Mouse (Mus musculus) C2C12 (cell line): Measurements from ENCODE around the gene Slc16a13. TPM values are rescaled to one million over a fixed set of nuclear protein-coding genes. Genes with fewer than 3 reads are reported as not detected.

Source experiments
- H3K27me3 ChIP-seq: one replicate; pipeline ENCODE4 v1.6.1; 2011; ENCODE audit not compliant: control insufficient read depth, insufficient read depth, insufficient read length
- H3K36me3 ChIP-seq: one replicate; pipeline ENCODE4 v1.6.1; 2011; ENCODE audit not compliant: control insufficient read depth, insufficient read depth
- H3K4me3 ChIP-seq: one replicate; pipeline ENCODE4 v1.5.1; 2011; ENCODE audit warnings: mild to moderate bottlenecking, control low read depth; ENCODE audit not compliant: poor library complexity, insufficient read depth, severe bottlenecking
- H3K79me2 ChIP-seq: one replicate; pipeline ENCODE4 v1.6.1; 2011; ENCODE audit not compliant: control insufficient read depth, insufficient read depth
- H3K79me3 ChIP-seq: one replicate; pipeline ENCODE4 v1.6.1; 2011; ENCODE audit warnings: low read depth, control low read depth
- H3ac ChIP-seq: one replicate; pipeline ENCODE3; 2011; ENCODE audit warnings: low read depth; ENCODE audit not compliant: control insufficient read depth, insufficient read length
- CEBPB ChIP-seq: IDR thresholded peaks from one replicate; pipeline ENCODE4 v1.6.1; 2011; ENCODE audit warnings: low read depth, mild to moderate bottlenecking, control low read depth, moderate library complexity
- CTCF ChIP-seq: IDR thresholded peaks from one replicate; pipeline ENCODE4 v1.5.1; 2011; ENCODE audit not compliant: control insufficient read depth, insufficient read depth, insufficient read length
- FOSL1 ChIP-seq: IDR thresholded peaks from one replicate; pipeline ENCODE4 v1.8.0; 2011; ENCODE audit warnings: mild to moderate bottlenecking, low read length; ENCODE audit not compliant: poor library complexity, insufficient read depth, severe bottlenecking
- MAX ChIP-seq: IDR thresholded peaks from one replicate; pipeline ENCODE4 v1.6.1; 2011; ENCODE audit warnings: mild to moderate bottlenecking, control low read depth
- MYOD1 ChIP-seq: IDR thresholded peaks from one replicate; pipeline ENCODE4 v1.6.1; 2011; ENCODE audit warnings: low read depth; ENCODE audit not compliant: control insufficient read depth, insufficient read length
- MYOG ChIP-seq: IDR thresholded peaks from one replicate; pipeline ENCODE4 v1.6.1; 2011; ENCODE audit not compliant: control insufficient read depth, insufficient read length; ENCODE audit errors: extremely low read depth
- USF1 ChIP-seq: IDR thresholded peaks from one replicate; pipeline ENCODE4 v1.6.1; 2011; ENCODE audit warnings: low read depth, mild to moderate bottlenecking, control low read depth, moderate library complexity
- polyA plus RNA-seq: library from polyadenylated mRNA; unstranded; fragments of >200 nt; fragmentation: generic; extraction: Trizol; gene quantifications from one replicate; pipeline ENCODE4 v1.2.1, GENCODE M21; 2012; ENCODE audit warnings: missing spikeins

Slc16a13 gene
- polyA plus RNA-seq, 1 experiment, result 22.0 TPM

- peaks cover 18% of the 10 kb centered on the region for H3K79me3 ChIP-seq
- peak overlapping the region; percentile 84 for H3K4me3 ChIP-seq
- peaks cover 31% of the 10 kb centered on the region for H3K79me2 ChIP-seq
- H3ac ChIP-seq, result peak overlapping the region; percentile 96
- no peak for TF ChIP-seq MAX
- no peak for TF ChIP-seq MYOD1
- no peak for TF ChIP-seq FOSL1
- no peak for TF ChIP-seq CEBPB
- TF ChIP-seq MYOG, result no peak
- TF ChIP-seq CTCF, result no peak
- no peak for TF ChIP-seq USF1
- H3K27me3 ChIP-seq, result no peaks in the 10 kb centered on the region
- peaks cover 11% of the 10 kb centered on the region for H3K36me3 ChIP-seq
Measured at GRCm38 (mm10) chr11:70238591-70239440, 18.0 kb upstream of the Slc16a13 start.

DNA sequence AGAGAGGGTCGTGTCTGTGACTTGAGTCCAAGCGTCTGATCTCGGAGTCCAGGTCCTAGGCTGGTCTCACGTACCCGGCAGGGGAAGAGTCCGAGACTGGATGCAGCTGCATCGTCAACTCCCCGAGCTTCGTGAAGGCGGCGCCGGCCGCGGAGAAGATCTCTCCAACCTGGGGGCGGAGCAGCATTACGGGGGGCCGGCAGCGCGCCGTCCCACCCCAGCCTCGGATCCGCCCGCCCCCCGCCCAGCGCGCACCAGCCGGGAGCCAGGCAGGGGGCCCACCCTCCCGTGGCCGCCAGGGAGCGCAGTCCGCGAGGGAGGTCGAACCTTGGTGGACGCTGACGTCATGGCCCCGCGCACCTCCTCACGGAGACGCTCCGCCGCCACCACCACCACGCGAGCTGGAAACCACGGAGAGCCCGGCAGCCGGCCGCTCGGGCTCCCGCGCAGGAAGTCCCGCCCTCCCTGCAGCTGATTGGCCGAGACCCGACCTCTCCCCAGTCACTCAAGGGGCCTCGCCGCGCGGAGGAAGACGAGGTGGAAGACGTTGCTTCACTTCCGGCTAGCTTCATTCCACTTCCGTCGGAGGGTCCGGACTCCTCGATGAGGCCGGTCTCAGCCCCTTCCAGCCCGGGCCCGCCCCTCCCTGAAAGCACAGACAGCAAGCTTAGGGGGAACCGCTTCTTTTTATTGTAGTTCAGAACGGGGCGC is 16.7 kb upstream of the Slc16a13 start, which contains the start of gene 0610010K14Rik:
Gene 0610010K14Rik, minus strand, starts transcription at position 458 of the 711 bp plus-strand sequence.
- Histone ChIP-seq H3ac (peak within 1 kb of the TSS; percentile 96), H3K79me2 (peaks cover 31% of the 10 kb centered on the region), H3K79me3 (peaks cover 18% of the 10 kb centered on the region), H3K4me3 (peak within 1 kb of the TSS; percentile 84), H3K27me3 (no peaks in the 10 kb centered on the region), H3K36me3 (peaks cover 11% of the 10 kb centered on the region)
- TF ChIP-seq CEBPB (peak; percentile 87), CTCF (peak; percentile 95), MAX (peak; percentile 77), MYOD1 (no peak), FOSL1 (no peak)

- H3K79me3 ChIP-seq, result peaks cover 21% of the 10 kb centered on the region
- H3K36me3 ChIP-seq, result peaks cover 11% of the 10 kb centered on the region
- TF ChIP-seq CEBPB (no peak), FOSL1 (no peak), MYOD1 (no peak), MAX (no peak), CTCF (no peak), MYOG (no peak), USF1 (no peak)
- peak overlapping the region; percentile 84 for H3K4me3 ChIP-seq
- H3K27me3 ChIP-seq, result no peaks in the 10 kb centered on the region
- peak overlapping the region; percentile 21 for H3ac ChIP-seq
- H3K79me2 ChIP-seq, result peaks cover 39% of the 10 kb centered on the region
Measured at GRCm38 (mm10) chr11:70236717-70237116, 15.9 kb upstream of the Slc16a13 start.

GRCm38 (mm10) chr11:70235254-70235900 is 14.5 kb upstream of the Slc16a13 start:
- no peak overlapping the region for H3K4me3 ChIP-seq

GRCm38 (mm10) chr11:70234497-70234896 is 13.6 kb upstream of the Slc16a13 start:
- Histone ChIP-seq H3K27me3 (no peaks in the 10 kb centered on the region), H3K79me2 (peaks cover 45% of the 10 kb centered on the region), H3K36me3 (peaks cover 11% of the 10 kb centered on the region), H3K79me3 (peaks cover 23% of the 10 kb centered on the region), H3K4me3 (no peak overlapping the region), H3ac (no peak overlapping the region)
- TF ChIP-seq MYOD1 (no peak), CTCF (no peak), USF1 (no peak), MAX (no peak), FOSL1 (no peak), CEBPB (no peak), MYOG (no peak)

More at GRCm38 (mm10) chr11:70235254-70235900, 14.5 kb upstream of the Slc16a13 start:
- TF ChIP-seq FOSL1 (no peak), MYOG (no peak), USF1 (no peak), MAX (no peak)
- no peaks in the 10 kb centered on the region for H3K27me3 ChIP-seq
- H3K79me2 ChIP-seq, result peaks cover 46% of the 10 kb centered on the region
- peaks cover 11% of the 10 kb centered on the region for H3K36me3 ChIP-seq
- H3K79me3 ChIP-seq, result peaks cover 23% of the 10 kb centered on the region
- H3ac ChIP-seq, result no peak overlapping the region
